Mouse (Mus musculus) heart, embryonic 14.5 days (tissue): Measurements from ENCODE around the gene Map3k7. TPM values are rescaled to one million over a fixed set of nuclear protein-coding genes. Genes with fewer than 3 reads are reported as not detected.
"Not testable (repeated sequence)": the region's sequence is repeated elsewhere in the genome, so short reads cannot be mapped to it uniquely, and the experiment has no call there.

Source experiments
- ATAC-seq: fragments of 200-750 bp; cut with Nextera tagmentation; 2 replicates; pipeline ENCODE4 v1.8.0; 2017; ENCODE audit warnings: low read depth, moderate TSS enrichment; ENCODE audit not compliant: insufficient number of reproducible peaks, insufficient read depth, low FRiP score
- H3K27ac ChIP-seq, 2 experiments: fragments of 200-500 bp in 1 of 2; fragments of 300-500 bp in 1 of 2; sonication (generic) in 1 of 2; replicated peaks in 1 of 2; 2 replicates each; pipeline ENCODE4 v1.5.1; 2012 to 2014; ENCODE audit warnings: low read depth in 2 of 2, low read length in 2 of 2, control low read depth in 1 of 2, mild to moderate bottlenecking in 1 of 2, mixed read lengths in 1 of 2; ENCODE audit not compliant: control insufficient read depth in 1 of 2, insufficient read depth in 1 of 2
- H3K27me3 ChIP-seq: fragments of 300-500 bp; sonication (generic); 2 replicates; pipeline ENCODE4 v1.6.1; 2014; ENCODE audit warnings: mild to moderate bottlenecking, low read length, control low read depth; ENCODE audit not compliant: control insufficient read depth, insufficient read depth
- H3K36me3 ChIP-seq: fragments of 300-500 bp; sonication (generic); 2 replicates; pipeline ENCODE4 v1.6.1; 2014; ENCODE audit warnings: mild to moderate bottlenecking, control low read depth, low read length, mixed read lengths; ENCODE audit not compliant: control insufficient read depth, insufficient read depth
- H3K4me1 ChIP-seq, 2 experiments: fragments of 200-500 bp in 1 of 2; fragments of 300-500 bp in 1 of 2; sonication (generic) in 1 of 2; 2 replicates each; pipeline ENCODE4 v1.6.1; 2012 to 2014; ENCODE audit warnings: low read length in 2 of 2, control low read depth in 1 of 2, mixed read lengths in 1 of 2; ENCODE audit not compliant: control insufficient read depth in 2 of 2, insufficient read depth in 2 of 2
- H3K4me2 ChIP-seq: fragments of 300-500 bp; sonication (generic); 2 replicates; pipeline ENCODE4 v1.6.1; 2014; ENCODE audit warnings: mild to moderate bottlenecking, low read length
- H3K4me3 ChIP-seq, 2 experiments: fragments of 200-500 bp in 1 of 2; fragments of 300-500 bp in 1 of 2; sonication (generic) in 1 of 2; 2 replicates each; pipeline ENCODE4 v1.5.1; 2012 to 2014; ENCODE audit warnings: low read length in 2 of 2, mild to moderate bottlenecking in 2 of 2, control low read depth in 1 of 2, low read depth in 1 of 2, moderate library complexity in 1 of 2; ENCODE audit not compliant: control insufficient read depth in 1 of 2, insufficient read depth in 1 of 2
- H3K9ac ChIP-seq: fragments of 300-500 bp; sonication (generic); 2 replicates; pipeline ENCODE4 v1.6.1; 2014; ENCODE audit warnings: mild to moderate bottlenecking, low read length
- H3K9me3 ChIP-seq: fragments of 300-500 bp; sonication (generic); 2 replicates; pipeline ENCODE4 v1.6.1; 2016; ENCODE audit warnings: low read length, control low read depth; ENCODE audit not compliant: control insufficient read depth
- WGBS: fragments of 180-500 bp; shearing (Covaris S2); extraction: QIAGEN DNeasy Blood & Tissue Kit; methylation state at CpG from one replicate; pipeline ENCODE4 v1.1.7; 2014; 5-methylcytosine and 5-hydroxymethylcytosine counted together
- polyA plus RNA-seq: library from polyadenylated mRNA; unstranded; fragments of >200 nt; fragmentation: Nextera tagmentation; extraction: Ambion mirVana; gene quantifications from 2 replicates; pipeline ENCODE4 v1.2.1, GENCODE M21; 2014

Gene Map3k7
- polyA plus RNA-seq, 1 experiment from 2014 or later, result 44.0 TPM

GRCm38 (mm10) chr4:32021131-32021530, 57.2 kb downstream of the Map3k7 start:
- WGBS, result 61% methylated on average over 3 of the region's 3 CpGs
- Histone ChIP-seq H3K9ac (no peak overlapping the region), H3K4me1 (peaks cover 3% of the 10 kb centered on the region in 2 experiments; a peak in 1 of 4 replicates), H3K36me3 (peaks cover 72% of the 10 kb centered on the region), H3K27me3 (no peaks in the 10 kb centered on the region), H3K27ac (no peak overlapping the region), H3K4me2 (no peak overlapping the region), H3K4me3 (no peak overlapping the region), H3K9me3 (no peaks in the 10 kb centered on the region)
- no peak for ATAC-seq

- peaks cover 60% of the 10 kb centered on the region for H3K36me3 ChIP-seq
- no peak overlapping the region for H3K4me2 ChIP-seq
Observed at GRCm38 (mm10) chr4:32022321-32022720, 58.4 kb downstream of the Map3k7 start.

DNA sequence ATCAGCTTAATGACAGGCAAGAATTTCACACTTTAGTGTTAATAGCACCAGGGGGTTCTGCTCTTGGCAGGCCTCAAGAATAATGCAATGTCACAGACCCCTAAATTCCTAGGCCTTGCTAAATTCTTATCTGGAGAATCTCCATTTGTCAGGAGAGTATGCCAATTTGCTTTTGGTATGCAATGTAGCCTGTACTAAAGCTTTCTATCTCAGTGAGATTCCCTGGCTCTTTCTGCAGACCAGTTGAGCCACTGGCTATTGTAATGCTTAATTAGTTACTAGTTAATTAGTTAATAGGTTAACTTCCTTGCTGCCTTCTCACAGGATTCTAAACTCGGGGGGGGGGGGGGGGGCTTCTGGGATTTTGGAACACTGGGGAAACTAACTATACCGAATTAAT, 60.3 kb downstream of the Map3k7 start:
- not testable (repeated sequence) for H3K9me3 ChIP-seq, H3K27me3 ChIP-seq

More at GRCm38 (mm10) chr4:32022321-32022720, 58.4 kb downstream of the Map3k7 start:
- peaks cover 3% of the 10 kb centered on the region in 2 experiments; a peak in 1 of 4 replicates for H3K4me1 ChIP-seq
- no peaks in the 10 kb centered on the region for H3K9me3 ChIP-seq
- no peak for ATAC-seq
- H3K27me3 ChIP-seq, result no peaks in the 10 kb centered on the region
- H3K27ac ChIP-seq, result no peak overlapping the region
- no peak overlapping the region for H3K4me3 ChIP-seq
- 94% methylated on average over 6 of the region's 6 CpGs for WGBS
- H3K9ac ChIP-seq, result no peak overlapping the region

GRCm38 (mm10) chr4:32025105-32025504, 61.2 kb downstream of the Map3k7 start:
- no peak for ATAC-seq
- no peak overlapping the region for H3K27ac ChIP-seq
- H3K27me3 ChIP-seq, result no peaks in the 10 kb centered on the region
- peaks cover 3% of the 10 kb centered on the region in 2 experiments; a peak in 1 of 4 replicates for H3K4me1 ChIP-seq
- 0 out of 2 replicates have a peak, but pooled peaks cover 4% of the 10 kb centered on the region for H3K9me3 ChIP-seq
- no peak overlapping the region for H3K4me2 ChIP-seq
- WGBS, result 78% methylated on average over 2 of the region's 2 CpGs
- H3K9ac ChIP-seq, result no peak overlapping the region
- H3K36me3 ChIP-seq, result peaks cover 32% of the 10 kb centered on the region
- H3K4me3 ChIP-seq, result no peak overlapping the region

More for the DNA sequence above, 60.3 kb downstream of the Map3k7 start:
- not testable (repeated sequence) for H3K9ac ChIP-seq, H3K4me1 ChIP-seq, H3K27ac ChIP-seq, H3K4me3 ChIP-seq, H3K4me2 ChIP-seq, ATAC-seq
- H3K36me3 ChIP-seq, result peaks cover 42% of the 10 kb centered on the region
- WGBS, result 84% methylated on average over 2 of the region's 2 CpGs

DNA sequence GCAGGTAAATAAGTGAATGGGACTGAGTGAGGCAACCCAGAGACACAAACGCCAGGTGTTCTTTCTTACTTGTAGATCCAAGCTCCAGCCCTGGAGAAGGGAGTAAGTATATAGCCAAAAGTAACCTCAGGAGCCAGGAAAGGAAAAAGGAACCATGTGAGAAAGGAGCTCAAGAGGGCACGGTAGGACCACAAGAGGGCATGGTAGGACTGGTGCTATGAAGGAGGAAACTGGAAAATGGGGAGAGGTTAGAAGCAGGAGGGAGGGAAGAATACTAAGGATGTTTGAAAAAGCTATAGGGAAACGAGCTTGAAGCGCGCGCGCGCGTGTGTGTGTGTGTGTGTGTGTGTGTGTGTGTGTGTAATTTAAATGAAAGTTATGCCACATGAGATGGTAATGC, 63.2 kb downstream of the Map3k7 start:
- no peak for ATAC-seq
- Histone ChIP-seq H3K4me3 (no peak overlapping the region), H3K9me3 (0 out of 2 replicates have a peak, but pooled peaks cover 4% of the 10 kb centered on the region), H3K27ac (no peak overlapping the region), H3K36me3 (peaks cover 12% of the 10 kb centered on the region), H3K27me3 (no peaks in the 10 kb centered on the region), H3K4me1 (peaks cover 3% of the 10 kb centered on the region in 2 experiments; a peak in 1 of 4 replicates), H3K4me2 (no peak overlapping the region), H3K9ac (no peak overlapping the region)
- WGBS, result 90% methylated on average over 9 of the region's 9 CpGs

- 47% methylated on average over 7 of the region's 7 CpGs for whole genome bisulfite sequencing
- Histone ChIP-seq H3K27me3 (no peaks in the 10 kb centered on the region), H3K4me1 (peaks cover 8 to 12% of the 10 kb centered on the region in 2 experiments; a peak in 3 of 4 replicates)
Observed at GRCm38 (mm10) chr4:32037267-32037666, 73.4 kb downstream of the Map3k7 start.

DNA sequence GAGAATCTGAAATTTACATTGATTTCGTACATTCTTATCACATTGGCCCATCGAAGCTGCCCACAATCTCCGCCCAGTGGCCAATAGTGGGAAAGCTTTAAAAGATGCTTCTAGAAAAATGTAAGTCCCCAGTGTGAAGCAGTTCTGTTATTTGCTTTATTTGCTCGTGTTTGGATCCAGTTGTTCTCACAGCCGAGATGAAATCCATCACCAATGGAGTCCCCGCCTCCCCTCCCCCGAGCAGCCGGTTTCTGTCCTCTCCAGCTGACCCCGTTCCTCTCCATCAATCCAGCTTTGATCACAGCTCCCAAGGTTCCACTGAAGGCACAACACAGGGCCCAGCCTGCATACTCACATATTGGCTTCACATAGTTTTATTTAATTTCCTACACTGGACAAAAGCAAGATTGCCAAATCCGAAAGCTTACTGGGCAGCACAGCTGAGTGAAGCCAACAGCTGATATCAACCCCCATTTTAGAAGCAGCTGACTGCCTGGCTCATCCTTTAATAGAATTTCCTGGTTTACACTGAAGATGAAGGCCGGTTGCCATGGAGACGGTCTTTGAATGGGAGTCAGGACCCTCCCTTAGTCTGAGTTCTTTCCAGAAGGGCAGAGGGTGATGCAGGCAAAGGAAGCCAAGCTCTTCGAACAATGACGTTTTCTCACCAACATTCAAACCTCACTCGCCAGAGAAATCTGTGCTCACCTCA, 78.0 kb downstream of the Map3k7 start:
- Histone ChIP-seq H3K27me3 (no peaks in the 10 kb centered on the region), H3K4me2 (no peak overlapping the region), H3K4me1 (peaks cover 8 to 11% of the 10 kb centered on the region in 2 experiments; a peak in 3 of 4 replicates), H3K9me3 (no peaks in the 10 kb centered on the region), H3K9ac (no peak overlapping the region), H3K36me3 (no peaks in the 10 kb centered on the region), H3K4me3 (no peak overlapping the region), H3K27ac (no peak overlapping the region)
- WGBS, result 70% methylated on average over 15 of the region's 15 CpGs
- no peak for ATAC-seq

More at GRCm38 (mm10) chr4:32037267-32037666, 73.4 kb downstream of the Map3k7 start:
- no peaks in the 10 kb centered on the region for H3K9me3 ChIP-seq
- peak overlapping the region; percentile 30; the same call in 1 of the 2 replicates for H3K9ac ChIP-seq
- peak overlapping the region; percentile 5 to 44; a peak in 3 of 4 replicates for H3K27ac ChIP-seq
- no peak overlapping the region for H3K4me3 ChIP-seq
- H3K4me2 ChIP-seq, result peak overlapping the region; percentile 23; the same call in 1 of the 2 replicates
- ATAC-seq, result no peak
- H3K36me3 ChIP-seq, result no peaks in the 10 kb centered on the region
